Mouse (Mus musculus): ENCODE results near the gene Fam19a1. TPM values are rescaled to one million over a fixed set of nuclear protein-coding genes. Genes with fewer than 3 reads are reported as not detected.

The Fam19a1 gene
- polyA plus RNA-seq, 1 experiment from 2014 or later: 1.1 TPM

DNA sequence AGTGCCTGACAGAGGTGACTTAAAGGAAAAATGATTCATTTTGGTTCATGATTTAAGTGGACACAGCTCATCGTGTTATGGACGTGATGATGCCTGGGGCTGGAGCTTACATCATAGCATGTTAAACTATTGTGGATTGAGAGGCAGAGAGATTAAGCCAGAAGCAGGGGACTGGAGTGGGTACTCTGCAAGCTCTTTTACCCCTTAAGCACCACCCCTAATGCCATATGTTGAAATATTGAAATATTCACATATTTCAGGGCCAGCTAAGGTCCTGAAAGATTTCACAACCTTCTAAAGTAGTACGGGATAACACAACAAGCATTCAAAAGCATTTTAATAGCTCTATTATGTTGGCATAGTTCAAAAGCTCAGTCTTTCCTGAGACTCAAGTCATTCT, 468.2 kb downstream of the Fam19a1 start:
- Histone ChIP-seq H3K27ac (replicated peaks) (no peak overlapping the region), H3K36me3 (ENCODE audit: control insufficient read depth, insufficient read depth, low read length) (no peaks in the 10 kb centered on the region), H3K4me3 (ENCODE audit: low read depth, low read length) (no peak overlapping the region), H3K4me1 (replicated peaks; ENCODE audit: control insufficient read depth, insufficient read depth) (no peaks in the 10 kb centered on the region), H3K27me3 (ENCODE audit: control insufficient read depth, insufficient read depth, low read length) (no peaks in the 10 kb centered on the region), H3K4me2 (replicated peaks; ENCODE audit: low read depth) (no peak overlapping the region), H3K9ac (ENCODE audit: low read length) (no peak overlapping the region), H3K9me3 (ENCODE audit: control insufficient read depth, low read length) (no peaks in the 10 kb centered on the region)
- ATAC-seq (ENCODE audit: low FRiP score, low TSS enrichment) (no peak), DNase-seq (ENCODE audit: low spot score) (no peak)
- WGBS: 66% methylated on average over 3 of the region's 3 CpGs
- no peak for TF ChIP-seq EP300 (optimal IDR thresholded peaks at IDR 0.05)
- no peak for TF ChIP-seq CTCF (IDR thresholded peaks at IDR 0.05; ENCODE audit: low read depth)

DNA sequence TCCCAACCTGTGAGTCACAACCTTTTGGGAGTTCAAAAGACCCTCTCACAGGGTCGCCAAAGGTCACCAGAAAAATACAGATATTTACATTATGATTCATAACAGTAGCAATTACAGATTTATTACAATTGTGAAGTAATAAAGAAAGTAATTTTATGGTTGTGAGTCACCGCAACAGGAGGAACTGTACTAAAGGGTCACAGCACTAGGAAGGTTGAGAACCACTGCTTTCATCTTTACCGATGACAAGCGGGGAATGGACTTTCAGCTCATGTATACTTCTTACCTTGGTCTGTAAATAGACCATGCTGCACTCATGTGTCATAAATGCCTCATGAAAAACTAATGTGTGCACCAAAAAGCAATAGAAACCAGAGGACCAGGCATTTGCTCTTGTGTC, 474.5 kb downstream of the Fam19a1 start:
- no peak overlapping the region for H3K27ac ChIP-seq (replicated peaks)
- no peak overlapping the region for H3K4me3 ChIP-seq (ENCODE audit: low read depth, low read length)
- no peaks in the 10 kb centered on the region for H3K27me3 ChIP-seq (ENCODE audit: control insufficient read depth, insufficient read depth, low read length)
- no peaks in the 10 kb centered on the region for H3K4me1 ChIP-seq (replicated peaks; ENCODE audit: control insufficient read depth, insufficient read depth)
- no peak for TF ChIP-seq CTCF (IDR thresholded peaks at IDR 0.05; ENCODE audit: low read depth)
- no peak for TF ChIP-seq EP300 (optimal IDR thresholded peaks at IDR 0.05)
- H3K9me3 ChIP-seq (ENCODE audit: control insufficient read depth, low read length): no peaks in the 10 kb centered on the region
- H3K36me3 ChIP-seq (ENCODE audit: control insufficient read depth, insufficient read depth, low read length): no peaks in the 10 kb centered on the region
- DNase-seq (ENCODE audit: low spot score) (no peak), ATAC-seq (ENCODE audit: low FRiP score, low TSS enrichment) (no peak)
- no peak overlapping the region for H3K4me2 ChIP-seq (replicated peaks; ENCODE audit: low read depth)
- 66% methylated on average over 4 of the region's 4 CpGs for WGBS
- H3K9ac ChIP-seq (ENCODE audit: low read length): no peak overlapping the region

DNA sequence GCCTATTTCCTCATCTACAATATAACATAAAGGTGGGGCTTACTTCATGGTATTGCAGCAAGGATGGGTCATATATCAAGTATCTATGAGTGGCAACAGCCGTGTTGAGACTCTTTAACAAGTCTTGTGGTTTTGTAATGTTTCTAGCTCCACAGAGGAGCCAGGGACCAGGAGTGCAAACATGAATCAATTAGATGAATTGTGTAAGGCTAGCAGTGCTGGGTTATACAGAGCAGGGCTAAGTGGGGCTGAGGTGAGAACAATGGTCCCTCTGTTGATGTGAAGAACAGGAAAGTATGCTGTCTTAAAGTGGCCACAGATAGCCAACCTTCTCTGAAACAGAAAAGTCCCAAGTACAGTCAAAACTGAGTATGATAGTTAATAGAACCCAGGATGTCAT, 480.1 kb downstream of the Fam19a1 start:
- DNase-seq (ENCODE audit: low spot score): no peak

DNA sequence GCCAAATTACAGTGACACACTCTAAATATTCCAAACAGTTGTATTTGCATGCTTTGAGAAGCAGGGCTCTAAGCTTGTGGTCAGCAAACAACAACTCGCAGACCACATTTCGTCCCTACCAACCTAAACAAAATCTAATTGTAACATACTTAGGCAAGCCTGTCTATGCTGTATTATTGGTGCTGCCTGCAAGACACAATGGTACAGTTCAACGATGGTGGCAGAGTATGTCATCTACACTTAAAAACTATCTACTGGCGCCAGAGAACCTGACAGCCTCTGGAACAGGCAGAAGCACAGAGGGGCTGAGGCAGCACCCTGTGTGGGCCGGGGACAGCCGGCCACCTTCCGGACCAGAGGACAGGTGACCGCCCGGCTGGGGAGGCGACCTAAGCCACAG, 482.2 kb downstream of the Fam19a1 start:
- ATAC-seq (ENCODE audit: low FRiP score, low TSS enrichment) (no peak), DNase-seq (ENCODE audit: low spot score) (no peak)
- TF ChIP-seq CTCF (IDR thresholded peaks at IDR 0.05; ENCODE audit: low read depth) (no peak), EP300 (optimal IDR thresholded peaks at IDR 0.05) (no peak)
- WGBS: 90% methylated on average over 7 of the region's 10 CpGs
- H3K4me2 ChIP-seq (replicated peaks; ENCODE audit: low read depth): no peak overlapping the region
- H3K36me3 ChIP-seq (ENCODE audit: control insufficient read depth, insufficient read depth, low read length): no peaks in the 10 kb centered on the region
- no peaks in the 10 kb centered on the region for H3K27me3 ChIP-seq (ENCODE audit: control insufficient read depth, insufficient read depth, low read length)
- no peak overlapping the region for H3K4me3 ChIP-seq (ENCODE audit: low read depth, low read length)
- H3K9ac ChIP-seq (ENCODE audit: low read length): no peak overlapping the region
- H3K9me3 ChIP-seq (ENCODE audit: control insufficient read depth, low read length): no peaks in the 10 kb centered on the region
- H3K27ac ChIP-seq (replicated peaks): no peak overlapping the region
- no peaks in the 10 kb centered on the region for H3K4me1 ChIP-seq (replicated peaks; ENCODE audit: control insufficient read depth, insufficient read depth)

More for the DNA sequence above, 480.1 kb downstream of the Fam19a1 start:
- ATAC-seq (ENCODE audit: low FRiP score, low TSS enrichment): no peak
- no peaks in the 10 kb centered on the region for H3K9me3 ChIP-seq (ENCODE audit: control insufficient read depth, low read length)
- no peaks in the 10 kb centered on the region for H3K36me3 ChIP-seq (ENCODE audit: control insufficient read depth, insufficient read depth, low read length)
- no peak overlapping the region for H3K9ac ChIP-seq (ENCODE audit: low read length)
- no peak overlapping the region for H3K4me2 ChIP-seq (replicated peaks; ENCODE audit: low read depth)
- no peak overlapping the region for H3K27ac ChIP-seq (replicated peaks)
- 51% methylated on average over 1 of the region's 1 CpGs for WGBS
- TF ChIP-seq EP300 (optimal IDR thresholded peaks at IDR 0.05): no peak
- TF ChIP-seq CTCF (IDR thresholded peaks at IDR 0.05; ENCODE audit: low read depth): no peak
- no peak overlapping the region for H3K4me3 ChIP-seq (ENCODE audit: low read depth, low read length)
- no peaks in the 10 kb centered on the region for H3K4me1 ChIP-seq (replicated peaks; ENCODE audit: control insufficient read depth, insufficient read depth)
- no peaks in the 10 kb centered on the region for H3K27me3 ChIP-seq (ENCODE audit: control insufficient read depth, insufficient read depth, low read length)

DNA sequence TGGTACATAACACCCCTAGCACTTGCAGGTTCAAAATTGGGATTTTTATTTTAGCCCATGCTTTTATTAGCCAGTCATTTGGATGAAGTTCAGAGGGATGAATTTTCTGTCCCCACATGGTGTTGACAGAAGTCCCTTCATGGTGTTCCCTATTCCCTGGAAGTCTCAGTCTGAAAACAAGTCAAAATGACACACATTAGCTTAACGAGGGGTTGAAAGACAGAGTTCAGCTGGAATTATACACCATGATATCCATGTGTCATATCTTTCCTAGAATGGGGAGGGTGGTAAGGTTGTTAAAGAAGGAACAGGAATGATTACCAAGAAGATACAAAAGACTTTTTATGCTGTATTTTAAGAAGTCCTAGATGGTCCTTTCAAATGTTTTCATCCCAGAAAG, 511.2 kb downstream of the Fam19a1 start:
- 65% methylated on average over 1 of the region's 1 CpGs for WGBS
- no peak for ATAC-seq (ENCODE audit: low FRiP score, low TSS enrichment)

DNA sequence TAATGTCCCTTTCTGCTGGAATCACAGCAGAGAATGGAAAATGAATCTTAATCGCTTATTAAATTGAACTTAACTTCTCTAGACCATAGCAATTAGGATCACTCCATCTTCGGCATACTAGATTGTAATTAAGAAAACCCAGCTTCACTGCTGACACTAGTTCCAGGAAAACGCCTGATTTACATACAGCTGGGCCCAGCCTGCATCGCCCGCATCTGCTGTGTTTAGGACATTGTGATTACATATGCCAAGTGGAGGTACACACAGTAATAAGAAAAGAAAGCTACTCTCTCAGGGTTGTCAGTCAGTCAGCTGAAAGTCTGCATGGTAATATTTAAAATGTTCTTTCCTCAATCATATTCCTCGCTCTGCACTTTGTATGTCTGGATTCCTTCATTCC, 518.6 kb downstream of the Fam19a1 start:
- H3K9ac ChIP-seq (ENCODE audit: low read length): no peak overlapping the region
- no peak for ATAC-seq (ENCODE audit: low FRiP score, low TSS enrichment)
- no peaks in the 10 kb centered on the region for H3K36me3 ChIP-seq (ENCODE audit: control insufficient read depth, insufficient read depth, low read length)
- H3K9me3 ChIP-seq (ENCODE audit: control insufficient read depth, low read length): no peaks in the 10 kb centered on the region
- H3K4me1 ChIP-seq (replicated peaks; ENCODE audit: control insufficient read depth, insufficient read depth): no peaks in the 10 kb centered on the region
- no peak for DNase-seq (ENCODE audit: low spot score)
- WGBS: 73% methylated on average over 6 of the region's 6 CpGs
- TF ChIP-seq EP300 (optimal IDR thresholded peaks at IDR 0.05): no peak
- no peak for TF ChIP-seq CTCF (IDR thresholded peaks at IDR 0.05; ENCODE audit: low read depth)
- no peak overlapping the region for H3K4me2 ChIP-seq (replicated peaks; ENCODE audit: low read depth)
- H3K4me3 ChIP-seq (ENCODE audit: low read depth, low read length): no peak overlapping the region
- H3K27me3 ChIP-seq (ENCODE audit: control insufficient read depth, insufficient read depth, low read length): no peaks in the 10 kb centered on the region
- no peak overlapping the region for H3K27ac ChIP-seq (replicated peaks)

More for the DNA sequence above, 511.2 kb downstream of the Fam19a1 start:
- DNase-seq (ENCODE audit: low spot score): no peak
- H3K4me1 ChIP-seq (replicated peaks; ENCODE audit: control insufficient read depth, insufficient read depth): no peaks in the 10 kb centered on the region
- no peak overlapping the region for H3K4me2 ChIP-seq (replicated peaks; ENCODE audit: low read depth)
- no peak overlapping the region for H3K27ac ChIP-seq (replicated peaks)
- TF ChIP-seq EP300 (optimal IDR thresholded peaks at IDR 0.05): no peak
- no peak for TF ChIP-seq CTCF (IDR thresholded peaks at IDR 0.05; ENCODE audit: low read depth)
- H3K9ac ChIP-seq (ENCODE audit: low read length): no peak overlapping the region
- no peaks in the 10 kb centered on the region for H3K9me3 ChIP-seq (ENCODE audit: control insufficient read depth, low read length)
- no peak overlapping the region for H3K4me3 ChIP-seq (ENCODE audit: low read depth, low read length)
- no peaks in the 10 kb centered on the region for H3K36me3 ChIP-seq (ENCODE audit: control insufficient read depth, insufficient read depth, low read length)
- no peaks in the 10 kb centered on the region for H3K27me3 ChIP-seq (ENCODE audit: control insufficient read depth, insufficient read depth, low read length)
